Comparison of ENCODE assay signal across 8 mouse cellular contexts in genomic region chr2:117623955-117624354, GRCm38 (mm10).
DNase-seq lines count a peak whose midpoint lies in the region; ATAC-seq and TF ChIP-seq lines count a peak whose summit lies in the region.

No protein-coding gene starts in this region.

- ATAC-seq in erythroblast, adult 5-6 weeks (replicated peaks; ENCODE audit: low FRiP score, poor library complexity, severe bottlenecking), result peak; percentile 62
- no peak for ATAC-seq in monocyte, adult 5-6 weeks (replicated peaks; ENCODE audit: insufficient number of reproducible peaks, low FRiP score, low TSS enrichment, poor library complexity, severe bottlenecking)

- intact Hi-C loops in gastrocnemius, adult 2 months (cut with DNase I), result no loop called here

- DNase-seq in gastrocnemius, adult 2 months, result no peak
- no peak for DNase-seq in gastrocnemius, postnatal 10 days
- peak; percentile 43 for DNase-seq in thymus, postnatal 0 days (ENCODE audit: low spot score)
- no peak for DNase-seq in thymus, postnatal 36 days
- peak; percentile 9 for DNase-seq in thymus, postnatal 4 days
- DNase-seq in left cerebral cortex, adult 9 months (ENCODE audit: low spot score in 2 of 2), result no peak

- no peak overlapping the region for H3K27ac ChIP-seq in gastrocnemius, adult 2 months

- H3K4me3 ChIP-seq in gastrocnemius, adult 2 months, result no peak overlapping the region

- peak; percentile 70 for TF ChIP-seq CTCF in gastrocnemius, adult 2 months (IDR thresholded peaks at IDR 0.05)

Comparison
In these comparisons a context has a peak if more than half of its experiments do, and no peak if none do; other contexts are left out.
1. DNase-seq: peak in thymus, postnatal 0 days (single experiment) and thymus, postnatal 4 days (single experiment); none in gastrocnemius, adult 2 months (single experiment), gastrocnemius, postnatal 10 days (single experiment), thymus, postnatal 36 days (0 of 2) and left cerebral cortex, adult 9 months (0 of 2).